Mouse (Mus musculus) myocyte (in vitro differentiated cells): ENCODE results near the gene Arhgef3. TPM values are rescaled to one million over a fixed set of nuclear protein-coding genes. Genes with fewer than 3 reads are reported as not detected.

Experiments used
- H3K27me3 ChIP-seq: one replicate; pipeline ENCODE4 v1.6.1; 2011; ENCODE audit not compliant: control insufficient read depth, insufficient read depth, insufficient read length
- H3K36me3 ChIP-seq: one replicate; pipeline ENCODE4 v1.6.1; 2011; ENCODE audit not compliant: control insufficient read depth, insufficient read depth
- H3K4me2 ChIP-seq: one replicate; pipeline ENCODE4 v1.6.1; 2011; ENCODE audit warnings: low read depth, control low read depth
- H3K4me3 ChIP-seq: one replicate; pipeline ENCODE4 v1.5.1; 2011; ENCODE audit warnings: mild to moderate bottlenecking, control low read depth, moderate library complexity
- H3K79me2 ChIP-seq: one replicate; pipeline ENCODE4 v1.6.1; 2011; ENCODE audit not compliant: control insufficient read depth, insufficient read depth
- H3ac ChIP-seq: one replicate; pipeline ENCODE4 v1.6.1; 2011; ENCODE audit not compliant: control insufficient read depth, insufficient read length
- CEBPB ChIP-seq: IDR thresholded peaks from 2 replicates; pipeline ENCODE4 v1.6.1; 2011; ENCODE audit warnings: mild to moderate bottlenecking, moderate library complexity; ENCODE audit not compliant: poor library complexity, insufficient read depth, severe bottlenecking
- E2F4 ChIP-seq: IDR thresholded peaks from one replicate; pipeline ENCODE4 v1.6.1; 2011; ENCODE audit warnings: mild to moderate bottlenecking, control low read depth, moderate library complexity; ENCODE audit not compliant: insufficient read depth
- MAX ChIP-seq: IDR thresholded peaks from one replicate; pipeline ENCODE4 v1.6.1; 2011; ENCODE audit warnings: low read depth, mild to moderate bottlenecking, control low read depth
- MYOD1 ChIP-seq, 3 experiments: IDR thresholded peaks; one replicate each; pipeline ENCODE4 v1.6.1; 2011; ENCODE audit warnings: control low read depth in 2 of 3, low read depth in 2 of 3, mild to moderate bottlenecking in 2 of 3, moderate library complexity in 1 of 3; ENCODE audit not compliant: insufficient read length in 2 of 3, control insufficient read depth in 1 of 3
- MYOG ChIP-seq, 3 experiments: IDR thresholded peaks; one replicate each; pipeline ENCODE4 v1.6.1; 2011; ENCODE audit warnings: control low read depth in 2 of 3, low read depth in 2 of 3, mild to moderate bottlenecking in 2 of 3; ENCODE audit not compliant: insufficient read length in 2 of 3, control insufficient read depth in 1 of 3, insufficient read depth in 1 of 3
- POLR2A ChIP-seq: IDR thresholded peaks from one replicate; pipeline ENCODE4 v1.6.1; 2011; ENCODE audit warnings: low read depth, mild to moderate bottlenecking, control low read depth, moderate library complexity; ENCODE audit not compliant: insufficient read length
- POLR2AphosphoS2 ChIP-seq: IDR thresholded peaks from one replicate; pipeline ENCODE4 v1.6.1; 2011; ENCODE audit warnings: low read depth, control low read depth; ENCODE audit not compliant: insufficient read length
- REST ChIP-seq: IDR thresholded peaks from one replicate; pipeline ENCODE4 v1.6.1; 2011; ENCODE audit warnings: mild to moderate bottlenecking, control low read depth, moderate library complexity; ENCODE audit not compliant: insufficient read depth, insufficient read length
- SRF ChIP-seq: IDR thresholded peaks from one replicate; pipeline ENCODE4 v1.6.1; 2011; ENCODE audit warnings: low read depth; ENCODE audit not compliant: control insufficient read depth, insufficient read length
- TCF12 ChIP-seq: IDR thresholded peaks from one replicate; pipeline ENCODE4 v1.6.1; 2011; ENCODE audit warnings: mild to moderate bottlenecking, control low read depth; ENCODE audit not compliant: poor library complexity, insufficient read depth, severe bottlenecking
- TCF3 ChIP-seq: IDR thresholded peaks from one replicate; pipeline ENCODE4 v1.6.1; 2011; ENCODE audit warnings: low read depth, control low read depth; ENCODE audit not compliant: insufficient read length
- USF1 ChIP-seq: IDR thresholded peaks from one replicate; pipeline ENCODE4 v1.6.1; 2011; ENCODE audit warnings: low read depth, mild to moderate bottlenecking, control low read depth, moderate library complexity
- polyA plus RNA-seq: library from polyadenylated mRNA; unstranded; fragments of >200 nt; fragmentation: generic; extraction: Trizol; gene quantifications from one replicate; pipeline ENCODE4 v1.2.1, GENCODE M21; 2012; ENCODE audit warnings: missing spikeins

Arhgef3 gene
- 6.6 TPM for polyA plus RNA-seq

DNA sequence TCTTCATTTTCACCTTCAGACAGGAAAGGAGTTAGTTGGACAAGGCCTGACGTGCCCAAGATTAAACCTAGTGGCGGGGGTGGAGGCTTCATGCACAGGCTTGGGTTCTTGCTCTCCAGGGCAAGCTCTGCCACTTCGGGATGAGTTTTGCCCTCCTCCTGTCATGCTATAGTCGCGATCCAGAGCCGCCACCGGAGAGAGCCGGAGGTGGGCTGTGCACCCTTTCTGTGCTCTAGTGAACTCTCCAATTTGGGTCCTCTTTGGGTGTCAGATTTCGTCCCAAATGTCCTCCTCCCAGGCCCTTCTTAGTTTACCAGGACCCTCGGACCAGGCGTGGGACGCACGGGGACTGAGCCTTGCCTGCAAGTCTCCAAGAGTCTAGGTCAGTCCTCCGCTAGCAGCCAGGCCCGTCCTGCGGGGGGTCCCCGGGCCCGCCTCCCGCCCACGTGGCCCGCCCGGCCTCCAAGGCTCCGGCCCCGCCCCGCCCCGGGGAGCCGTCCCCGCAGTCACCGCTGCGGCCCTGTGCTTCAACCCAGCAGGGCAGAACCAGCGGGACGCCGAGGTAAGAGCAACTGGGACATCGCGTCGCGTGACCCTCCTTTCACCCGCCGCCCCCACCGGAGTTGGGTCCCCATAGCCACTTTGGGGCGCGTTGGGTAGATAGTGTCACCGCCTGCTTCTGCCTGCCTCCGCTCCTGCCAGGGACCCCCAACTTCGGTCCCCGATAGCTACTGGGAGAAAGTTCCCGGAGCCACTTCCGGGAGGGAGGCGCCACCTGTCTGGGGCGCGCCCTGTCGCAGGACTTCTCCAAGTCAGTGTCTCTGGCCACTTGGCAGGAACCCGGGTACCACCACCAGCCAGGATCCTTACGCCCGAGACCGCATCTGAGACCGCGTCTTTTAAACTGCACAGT lies at the start of gene Arhgef3:
Gene Arhgef3 (plus strand): TSS at position 538 of the 913 bp plus-strand sequence.
- Histone ChIP-seq H3K36me3 (no peaks in the 10 kb centered on the region), H3K27me3 (no peaks in the 10 kb centered on the region), H3K4me3 (peak within 1 kb of the TSS; percentile 42), H3ac (peak within 1 kb of the TSS; percentile 7), H3K79me2 (no peaks in the 10 kb centered on the region), H3K4me2 (peak within 1 kb of the TSS; percentile 91)
- no peak for TF ChIP-seq E2F4
- peak; percentile 58 for TF ChIP-seq POLR2A
- peak in 1 of 3 experiments; percentile 22 for TF ChIP-seq MYOG (IDR thresholded peaks at IDR 0.05; ENCODE audit: control insufficient read depth in 1 of 3, insufficient read depth in 1 of 3, insufficient read length in 2 of 3, low read depth in 2 of 3)
- TF ChIP-seq POLR2AphosphoS2, result peak; percentile 26
- no peak for TF ChIP-seq MAX

DNA sequence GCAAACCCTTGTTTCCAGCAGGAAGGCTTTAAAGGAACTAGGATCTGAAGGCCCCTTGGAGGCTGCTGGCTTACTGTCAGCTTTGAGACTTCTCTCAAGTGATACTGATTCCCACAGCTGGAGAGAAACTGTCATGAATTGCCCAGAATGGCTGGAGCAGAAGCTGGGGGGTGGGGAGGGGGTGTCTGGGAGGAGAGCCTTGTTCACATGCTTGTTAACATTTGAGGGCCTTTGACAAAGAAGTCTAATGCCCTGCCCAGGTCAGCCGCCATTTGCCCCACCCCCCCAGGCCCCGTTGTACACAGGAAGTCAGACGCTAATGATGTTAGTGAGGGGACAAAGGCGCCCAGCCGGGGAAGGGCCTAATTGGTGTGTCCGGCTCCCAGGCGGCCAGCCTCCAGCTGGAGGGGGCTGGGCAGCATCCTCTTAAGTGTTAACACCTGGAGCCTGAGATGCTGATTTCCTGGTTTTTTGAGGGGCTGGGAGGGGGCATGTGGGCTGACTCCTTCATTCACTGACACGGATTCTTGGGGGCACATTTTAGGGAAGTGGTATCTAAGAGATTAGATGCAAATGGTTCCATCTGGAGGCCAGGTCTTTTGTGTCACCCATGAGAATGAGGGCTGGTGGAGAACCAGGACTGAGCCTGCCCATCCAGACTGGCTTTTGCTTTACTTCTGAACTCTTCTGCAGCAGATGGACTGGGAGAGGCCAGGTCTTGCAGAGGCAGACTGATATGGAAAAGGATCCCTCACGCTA lies 48.3 kb upstream of the Arhgef3 start:
- no peak overlapping the region for H3K4me2 ChIP-seq
- TF ChIP-seq TCF12 (no peak), CEBPB (no peak), MYOD1 (IDR thresholded peaks at IDR 0.05; ENCODE audit: control insufficient read depth in 1 of 3, insufficient read length in 2 of 3, low read depth in 2 of 3) (no peak), SRF (no peak), REST (no peak), USF1 (no peak), MAX (no peak), TCF3 (no peak), MYOG (IDR thresholded peaks at IDR 0.05; ENCODE audit: control insufficient read depth in 1 of 3, insufficient read depth in 1 of 3, insufficient read length in 2 of 3, low read depth in 2 of 3) (no peak), POLR2AphosphoS2 (no peak), POLR2A (no peak), E2F4 (no peak)

DNA sequence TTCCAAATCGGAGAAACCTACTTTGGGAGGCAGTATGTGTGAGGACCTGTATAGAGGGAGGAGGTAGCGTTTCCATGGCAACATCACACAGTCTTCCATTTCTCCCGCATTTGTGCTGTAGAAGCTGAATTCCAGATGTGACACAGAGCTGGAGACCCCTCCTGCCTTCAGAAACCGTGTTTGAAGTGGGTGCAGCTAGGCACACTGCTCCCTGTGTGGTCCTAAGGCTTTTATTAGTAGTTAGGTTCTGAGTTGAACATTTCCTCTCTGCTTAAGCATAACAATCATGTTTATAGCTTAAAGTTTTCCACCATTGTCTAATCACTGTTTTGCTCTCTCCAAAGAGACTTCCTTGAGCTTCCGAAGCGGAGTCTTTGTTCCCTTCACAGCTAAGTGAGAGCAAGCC lies 46.8 kb upstream of the Arhgef3 start:
- H3K79me2 ChIP-seq, result no peaks in the 10 kb centered on the region
- no peak overlapping the region for H3ac ChIP-seq
- H3K4me2 ChIP-seq, result no peak overlapping the region
- no peaks in the 10 kb centered on the region for H3K27me3 ChIP-seq
- TF ChIP-seq USF1 (no peak), SRF (no peak), POLR2A (no peak), TCF3 (no peak), POLR2AphosphoS2 (no peak), MYOG (IDR thresholded peaks at IDR 0.05; ENCODE audit: control insufficient read depth in 1 of 3, insufficient read depth in 1 of 3, insufficient read length in 2 of 3, low read depth in 2 of 3) (no peak), TCF12 (no peak), E2F4 (no peak), MAX (no peak), REST (no peak)
- no peaks in the 10 kb centered on the region for H3K36me3 ChIP-seq
- H3K4me3 ChIP-seq, result no peak overlapping the region

More for the DNA sequence above, 48.3 kb upstream of the Arhgef3 start:
- no peak overlapping the region for H3K4me3 ChIP-seq
- H3K27me3 ChIP-seq, result no peaks in the 10 kb centered on the region
- H3K79me2 ChIP-seq, result no peaks in the 10 kb centered on the region
- H3ac ChIP-seq, result no peak overlapping the region
- no peaks in the 10 kb centered on the region for H3K36me3 ChIP-seq

DNA sequence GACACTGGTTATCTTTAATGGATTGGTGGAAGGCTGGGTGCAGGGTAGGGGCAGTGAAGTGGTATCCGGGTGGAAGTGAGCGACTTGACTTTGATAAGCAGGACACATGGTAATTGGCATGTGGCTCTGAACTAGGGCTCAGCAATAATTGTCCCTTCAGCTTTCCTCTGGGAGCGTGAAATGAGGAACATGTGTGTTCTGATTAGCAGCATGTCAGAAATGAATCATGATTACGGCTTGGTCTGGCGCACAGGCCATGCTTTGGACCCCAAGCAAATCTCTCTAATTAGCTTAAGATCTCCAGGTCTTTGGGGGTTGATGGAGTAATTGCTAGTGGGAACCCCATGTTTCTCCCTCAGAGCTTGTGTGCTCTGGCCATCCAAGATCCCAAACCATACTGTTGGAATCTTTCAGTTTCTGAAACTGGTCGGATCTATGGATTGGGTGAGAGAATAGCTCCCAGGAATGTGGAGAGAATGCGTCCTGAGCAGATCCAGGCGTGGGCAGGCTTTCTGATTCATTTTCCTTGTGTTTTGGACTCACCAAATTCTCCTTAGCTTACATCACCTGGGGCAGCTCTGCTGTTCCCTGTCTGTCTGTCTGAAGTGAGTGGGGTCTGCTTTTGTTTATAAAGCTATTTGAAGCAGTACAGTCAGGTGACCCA lies 45.1 kb upstream of the Arhgef3 start:
- H3K27me3 ChIP-seq, result no peaks in the 10 kb centered on the region
- no peaks in the 10 kb centered on the region for H3K36me3 ChIP-seq
- no peak for TF ChIP-seq TCF3
- TF ChIP-seq E2F4, result no peak
- TF ChIP-seq TCF12, result no peak
- TF ChIP-seq POLR2AphosphoS2, result no peak
- no peak for TF ChIP-seq USF1
- no peak for TF ChIP-seq MAX
- no peak for TF ChIP-seq REST
- TF ChIP-seq POLR2A, result no peak
- TF ChIP-seq MYOD1 (IDR thresholded peaks at IDR 0.05; ENCODE audit: control insufficient read depth in 1 of 3, insufficient read length in 2 of 3, low read depth in 2 of 3), result no peak
- no peak for TF ChIP-seq SRF
- no peak overlapping the region for H3ac ChIP-seq
- H3K79me2 ChIP-seq, result no peaks in the 10 kb centered on the region
- peak overlapping the region; percentile 79 for H3K4me2 ChIP-seq
- no peak overlapping the region for H3K4me3 ChIP-seq
